Mouse (Mus musculus) spleen, postnatal 4 days (tissue): ENCODE results near the gene Prdx2.

ENCODE experiments used
- DNase-seq, 2 experiments: peaks; one replicate each; pipeline ENCODE4 v3.0.0; 2022; ENCODE audit warnings: low spot score in 2 of 2

Prdx2 gene

DNA sequence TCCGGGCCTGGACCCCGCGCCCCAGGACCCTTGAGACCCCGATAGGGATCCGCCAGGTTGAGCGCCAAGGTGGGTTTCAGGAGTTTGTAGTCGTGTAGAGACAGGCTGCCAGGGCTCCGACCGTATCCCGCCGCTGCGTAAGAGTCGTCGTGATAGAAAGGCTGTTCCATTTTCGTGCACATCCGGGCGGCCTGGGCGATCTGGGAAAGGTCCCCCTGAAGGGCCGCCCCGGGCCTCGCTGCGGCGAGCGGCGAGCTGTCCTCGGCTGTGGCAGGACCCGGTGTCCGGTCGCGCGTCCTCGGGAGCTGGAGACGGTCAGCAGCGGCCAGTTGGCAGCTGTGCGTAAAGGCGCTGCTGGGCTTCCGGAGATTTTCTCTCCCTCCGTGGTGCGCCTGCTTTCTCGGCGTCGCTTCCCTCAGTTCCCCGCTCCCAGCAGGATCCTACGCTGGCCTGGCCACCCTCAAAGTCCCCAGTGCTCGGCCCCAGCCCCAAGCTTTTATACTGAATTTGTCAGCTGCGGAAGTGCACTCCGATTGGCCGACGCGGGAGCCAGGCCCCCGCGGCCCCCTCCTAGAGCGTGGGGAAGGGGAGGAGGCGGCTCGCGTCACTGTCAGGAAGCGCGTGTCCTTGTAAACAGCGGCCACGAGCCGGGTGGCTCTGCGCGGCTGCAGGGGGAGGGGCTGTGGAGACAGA, 9.0 kb downstream of the Prdx2 start, which contains the start of gene Junb:
Gene Junb, minus strand, starts transcription at position 471 of the 693 bp plus-strand sequence.
- peak; percentile 86 to 94 for DNase-seq

DNA sequence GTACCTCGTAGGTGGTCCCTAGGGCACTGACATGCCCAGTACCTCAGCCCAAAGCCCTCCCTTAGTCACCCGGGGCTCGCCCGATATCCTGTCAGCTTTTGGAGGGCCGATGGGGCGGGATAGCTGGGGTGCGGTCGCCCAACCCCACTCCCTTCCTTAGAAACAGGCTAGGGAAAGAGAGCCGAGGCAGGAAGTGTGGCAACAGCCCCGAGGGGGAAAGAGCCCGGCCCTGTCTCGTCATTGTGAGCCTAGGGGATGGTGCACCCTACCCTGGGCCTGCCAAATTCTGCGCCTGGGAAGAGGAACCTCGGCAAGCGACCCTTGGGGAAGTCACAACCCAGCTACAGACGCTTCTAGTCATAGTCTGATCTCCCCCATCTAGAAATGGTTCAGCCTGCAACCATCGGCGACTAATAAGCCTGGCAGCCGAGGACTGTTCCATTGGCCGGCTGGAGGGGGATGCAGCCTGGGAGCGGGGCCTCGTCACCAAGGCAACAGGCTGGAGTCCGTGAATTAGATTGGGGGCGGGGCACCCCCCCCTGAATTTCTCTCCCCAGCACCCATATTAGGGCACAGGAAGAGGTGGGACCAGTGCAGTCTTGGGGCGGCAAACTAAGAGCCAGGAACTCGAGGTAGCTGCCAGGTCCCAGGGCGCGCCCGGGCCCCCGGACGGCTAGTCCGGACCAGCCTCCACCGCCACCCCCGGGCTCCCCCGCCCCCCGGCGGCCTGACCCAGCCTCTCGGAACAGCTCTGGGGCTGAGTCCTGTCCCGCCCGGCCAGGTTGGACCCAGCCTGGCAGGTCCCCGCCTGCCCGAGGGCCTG, 10.4 kb downstream of the Prdx2 start:
- DNase-seq = peak; percentile 92 to 93

DNA sequence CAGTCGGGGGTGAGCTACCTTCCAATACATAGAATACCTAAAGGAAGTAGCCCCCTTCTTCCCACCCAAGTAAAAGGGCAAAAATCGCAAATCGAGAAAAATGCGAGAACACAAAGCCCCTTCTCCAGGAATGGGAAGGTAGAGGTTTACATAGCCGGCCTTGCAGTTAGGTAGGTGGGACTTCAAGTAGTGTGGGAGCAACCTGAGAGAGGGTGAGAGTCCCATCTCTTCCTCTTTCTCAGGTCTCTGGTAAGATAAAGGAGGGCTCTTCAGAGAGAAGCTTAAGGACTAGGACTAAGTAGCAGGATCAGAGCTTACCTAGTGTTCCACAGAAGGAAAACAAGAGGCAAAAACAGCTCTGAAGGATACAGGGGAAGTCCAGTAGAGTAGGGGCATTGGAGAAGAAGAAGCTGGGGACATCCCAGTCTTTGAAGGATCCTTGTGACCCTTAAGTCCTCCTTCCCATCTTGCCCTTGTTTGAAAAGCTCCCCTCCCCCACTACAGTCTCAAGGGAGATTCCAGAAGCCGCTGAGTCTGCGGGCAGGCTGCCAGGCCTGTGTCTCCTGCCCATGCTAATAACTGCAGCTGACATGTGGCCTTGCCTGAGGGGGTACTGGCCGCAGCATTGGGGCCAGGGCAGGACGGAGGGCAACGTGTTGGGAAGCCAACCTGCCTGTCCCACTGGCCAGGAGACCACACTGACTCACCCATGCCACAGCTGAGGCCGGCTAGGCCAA, 11.4 kb downstream of the Prdx2 start:
- peak; percentile 65 to 79 for DNase-seq

DNA sequence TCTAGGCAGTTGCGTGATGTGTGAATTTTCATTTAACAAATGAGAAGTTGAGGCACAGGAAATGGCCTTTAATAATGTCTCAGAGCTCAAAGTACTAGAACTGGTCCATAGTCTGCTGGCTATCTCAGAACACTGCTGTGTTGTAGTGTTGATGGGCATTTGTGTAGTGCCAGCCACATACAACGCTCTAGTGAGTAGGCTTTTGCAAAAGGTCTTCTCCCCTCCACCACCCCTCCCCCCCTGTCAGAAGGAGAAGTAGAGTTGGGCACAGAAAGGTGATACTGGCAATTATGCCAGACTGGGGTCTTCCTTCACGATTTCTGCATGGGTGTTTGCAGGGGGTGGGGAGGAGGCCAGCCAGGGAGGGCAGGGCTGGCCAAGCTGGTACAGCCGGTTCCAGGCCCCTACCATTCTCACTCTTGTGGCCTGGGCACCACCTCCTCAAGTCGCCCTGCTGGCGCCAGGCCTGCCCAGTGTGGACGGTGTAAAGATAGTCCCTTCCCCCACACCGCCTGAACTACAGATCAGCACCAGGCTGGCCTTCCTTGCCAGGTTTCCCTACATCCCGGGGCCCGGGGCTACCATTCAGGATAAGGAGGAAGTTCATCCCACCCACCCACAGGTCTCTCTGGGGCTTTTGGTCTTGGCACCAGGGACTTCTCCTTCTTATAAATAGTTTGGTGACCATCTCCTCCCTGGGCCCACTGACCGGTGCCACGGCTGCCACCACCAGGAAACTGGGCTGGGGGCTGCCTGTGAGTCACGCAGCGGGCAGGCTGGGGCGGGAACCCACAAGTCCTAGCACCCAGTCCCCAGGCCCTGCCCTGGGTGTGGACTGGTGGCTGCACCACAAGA, 12.5 kb downstream of the Prdx2 start:
- peak in 1 of 2 experiments; percentile 64 for DNase-seq

DNA sequence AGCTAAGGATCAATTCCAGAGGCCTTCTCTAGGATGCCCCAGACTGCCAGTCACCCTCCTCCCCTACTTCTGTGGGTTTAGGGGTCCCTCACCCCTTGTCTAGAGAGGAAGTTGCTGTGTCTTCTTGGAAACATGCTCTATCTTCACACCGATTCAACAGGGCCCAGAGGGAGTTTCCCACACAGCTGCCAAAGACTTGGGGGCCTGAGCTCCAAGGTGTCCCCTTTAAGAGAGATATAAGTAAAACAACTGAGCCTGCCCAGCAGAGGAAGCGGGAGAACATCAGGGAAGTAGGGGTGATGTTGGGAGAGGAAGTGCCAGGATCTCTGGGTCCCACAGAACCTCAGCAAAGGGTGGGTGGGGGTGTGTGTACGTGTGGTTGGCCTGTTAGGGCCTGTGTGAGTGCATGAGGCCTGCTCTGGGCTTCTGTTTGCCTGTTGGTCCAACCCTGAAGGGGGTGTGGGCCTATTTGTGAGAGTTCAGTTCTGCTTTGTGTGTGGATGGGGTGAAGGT, 13.2 kb downstream of the Prdx2 start:
- peak; percentile 28 to 63 for DNase-seq

DNA sequence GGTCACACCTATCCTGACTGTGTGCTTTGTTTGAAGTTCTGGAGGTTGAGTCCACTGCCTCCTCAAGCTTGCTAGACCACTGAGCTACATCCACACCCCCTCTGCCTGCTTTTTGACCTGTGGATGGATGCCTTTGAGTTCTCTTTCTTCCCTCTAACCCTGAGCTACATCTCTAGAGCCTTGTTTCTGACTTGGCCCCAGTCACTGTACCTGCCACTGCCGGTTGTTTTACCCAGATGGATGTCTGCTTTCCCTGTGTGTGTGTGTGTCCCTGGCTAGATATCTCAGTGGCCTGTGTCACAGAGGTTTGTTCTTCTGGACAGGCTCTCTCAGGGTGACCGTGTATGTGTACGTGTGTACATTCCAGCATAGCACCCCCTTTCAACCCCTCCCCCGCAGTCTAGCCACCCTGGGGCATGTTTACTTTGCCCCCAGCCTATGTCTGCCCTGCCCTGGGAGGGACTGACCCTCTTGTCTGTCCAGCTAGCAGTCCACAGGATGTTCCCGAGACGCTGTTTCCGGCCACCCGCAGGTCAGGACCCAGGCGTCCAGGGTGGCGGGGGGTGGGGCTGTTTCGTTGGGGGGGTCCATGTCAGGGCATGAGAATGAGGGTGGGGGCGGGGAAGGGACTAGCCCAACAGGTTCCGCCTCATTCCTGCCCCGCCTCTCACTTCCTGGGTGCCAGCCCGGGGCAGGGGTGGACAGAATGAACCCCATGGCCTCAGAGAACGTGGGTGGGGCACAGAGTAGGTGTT, 15.1 kb downstream of the Prdx2 start:
- DNase-seq = peak in 1 of 2 experiments; percentile 66

DNA sequence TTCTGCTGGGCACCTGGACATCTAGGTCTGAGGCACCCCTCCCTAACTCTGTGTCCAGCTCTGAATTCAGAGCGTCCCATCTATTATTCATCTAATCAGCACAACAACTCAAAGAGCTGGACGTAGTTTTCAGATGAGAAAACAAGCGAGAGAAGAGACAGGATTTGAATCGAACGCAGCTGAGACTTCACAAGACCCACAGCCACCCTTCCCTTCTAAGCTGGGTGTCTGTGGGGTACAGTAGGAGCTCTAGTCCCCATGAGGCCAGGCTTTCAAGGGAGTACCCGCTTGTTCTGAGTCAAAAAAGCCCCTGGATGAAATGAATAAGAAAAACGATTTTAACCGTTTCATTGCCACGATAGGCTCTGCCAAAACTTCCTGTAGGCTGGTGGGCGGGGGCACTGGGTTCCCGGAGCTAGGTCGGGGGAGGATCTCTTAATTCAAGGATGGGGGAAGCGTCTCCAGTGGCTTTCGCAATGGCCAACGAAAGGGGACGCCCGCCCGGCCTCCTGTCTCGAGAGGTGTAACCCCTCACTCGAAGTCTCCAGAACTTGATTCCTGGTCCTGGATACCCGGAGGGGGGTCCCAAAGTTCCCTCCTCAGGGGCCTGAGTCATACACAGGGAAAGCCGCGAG, 15.8 kb downstream of the Prdx2 start:
- DNase-seq = peak in 1 of 2 experiments; percentile 50

DNA sequence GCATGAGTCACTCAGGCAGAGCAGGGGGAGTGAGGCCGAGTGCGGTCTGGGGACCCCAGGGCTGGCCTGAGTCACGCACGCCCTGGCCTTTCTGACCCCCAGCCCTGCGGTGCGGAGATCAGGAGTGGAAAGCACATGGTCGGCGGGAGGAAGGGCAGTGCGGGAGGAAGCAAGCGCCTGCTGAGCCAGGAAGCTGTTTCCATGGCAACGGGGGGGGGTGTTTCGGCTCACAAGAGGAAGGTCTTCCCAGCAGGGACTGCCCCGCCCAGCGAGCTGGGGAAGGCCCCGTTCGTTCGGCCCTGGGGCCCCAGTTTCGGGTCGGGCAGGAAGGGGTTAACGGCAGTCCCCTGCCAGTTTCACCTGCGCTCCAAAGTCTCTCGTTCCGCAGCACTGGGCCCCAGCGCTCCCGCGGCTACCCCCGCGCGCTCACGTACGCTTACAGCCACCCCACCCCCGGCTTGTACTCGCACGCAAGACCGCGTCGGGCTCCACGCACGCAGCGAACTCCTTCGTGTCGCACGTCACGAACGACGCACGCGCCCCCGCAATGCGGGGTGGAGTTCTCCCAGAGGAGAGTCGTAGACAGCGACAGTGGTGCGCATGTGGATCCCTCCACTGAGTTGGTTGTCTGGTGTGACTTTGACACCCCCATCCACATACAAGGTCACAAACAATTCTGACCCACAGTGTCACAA, 16.4 kb downstream of the Prdx2 start:
- peak; percentile 88 to 94 for DNase-seq

DNA sequence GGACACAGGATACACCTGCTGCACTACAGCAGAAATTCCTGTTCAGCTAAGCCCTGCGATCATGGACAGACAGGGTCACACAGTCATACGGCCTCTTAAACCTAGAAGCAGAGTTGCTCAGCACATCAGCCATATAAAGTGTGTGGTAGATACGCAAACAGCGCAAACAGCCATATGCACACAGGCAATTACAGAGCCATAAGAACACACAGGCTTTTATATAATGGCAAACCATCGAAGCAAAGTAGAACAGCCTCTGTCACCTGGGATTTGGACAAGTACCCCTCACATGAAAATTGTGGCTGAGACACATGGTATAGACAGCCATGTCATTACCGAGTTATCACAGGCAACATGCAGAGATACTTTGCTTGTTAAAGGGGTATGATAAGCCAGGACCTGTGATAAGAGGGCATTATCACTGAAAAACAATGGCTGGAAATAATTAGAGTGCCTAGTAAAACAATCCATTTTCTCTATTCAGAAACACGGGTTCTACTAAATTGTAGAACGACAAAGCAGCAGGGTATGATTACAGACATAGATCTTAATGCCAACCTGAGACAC, 17.1 kb downstream of the Prdx2 start:
- DNase-seq = no peak

DNA sequence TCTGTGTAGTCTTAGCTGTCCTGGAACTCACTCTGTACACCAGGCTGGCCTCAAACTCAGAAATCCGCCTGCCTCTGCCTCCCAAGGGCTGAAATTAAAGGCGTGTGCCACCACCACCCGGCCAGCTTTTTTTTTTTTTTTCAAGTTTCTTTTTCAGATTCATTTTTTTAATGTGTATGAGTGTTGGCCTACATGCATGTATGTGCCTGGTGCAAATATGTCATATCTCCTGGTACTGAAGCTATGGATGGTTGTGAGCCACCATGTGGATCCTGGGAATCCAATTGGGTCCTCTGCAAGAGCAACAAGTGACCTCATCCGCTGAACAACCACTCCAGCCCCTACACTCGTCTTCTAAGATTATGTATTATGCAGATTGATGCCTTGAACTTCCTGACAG, 18.0 kb downstream of the Prdx2 start:
- DNase-seq = no peak

DNA sequence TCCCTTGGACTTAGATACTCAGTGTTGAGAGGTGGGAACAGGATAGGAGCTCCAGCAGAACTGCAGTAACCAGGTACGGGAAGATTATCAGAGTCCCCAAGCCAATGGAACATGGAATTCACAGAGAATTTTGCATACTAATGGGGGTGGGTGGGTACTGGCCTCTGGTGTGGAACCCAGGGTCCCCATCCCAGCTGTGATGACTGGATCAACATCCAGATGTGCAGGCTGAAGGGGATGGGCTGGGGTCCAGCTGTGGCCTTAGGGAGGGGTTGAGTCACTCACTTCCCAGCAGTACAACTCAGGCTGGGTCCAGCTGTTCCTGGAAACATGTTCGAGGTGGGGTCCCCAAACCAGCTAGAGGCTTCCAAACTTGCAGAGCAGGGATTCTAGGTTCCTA, 18.5 kb downstream of the Prdx2 start:
- peak in 1 of 2 experiments; percentile 63 for DNase-seq

DNA sequence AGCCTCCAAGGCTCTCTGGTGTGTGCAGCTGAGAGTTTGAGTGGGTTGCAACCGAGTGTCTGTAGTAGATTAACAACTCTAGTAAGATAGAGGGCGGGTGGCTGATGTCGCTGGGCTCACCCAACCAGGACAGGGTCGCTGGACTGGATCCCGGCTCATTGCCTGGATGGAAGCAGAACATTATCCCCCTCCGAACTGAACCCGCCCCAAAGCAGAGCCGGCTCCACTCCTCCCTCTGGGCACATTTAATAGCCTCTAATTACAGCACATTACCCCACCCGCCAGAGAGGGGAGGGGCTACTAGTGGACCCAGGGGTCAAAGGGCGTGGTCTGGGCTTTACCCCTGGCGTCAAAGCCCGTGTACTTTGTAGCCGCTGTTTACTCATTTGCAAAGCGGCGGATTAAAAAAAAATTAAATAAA, 19.9 kb downstream of the Prdx2 start:
- DNase-seq = peak; percentile 45 to 69

DNA sequence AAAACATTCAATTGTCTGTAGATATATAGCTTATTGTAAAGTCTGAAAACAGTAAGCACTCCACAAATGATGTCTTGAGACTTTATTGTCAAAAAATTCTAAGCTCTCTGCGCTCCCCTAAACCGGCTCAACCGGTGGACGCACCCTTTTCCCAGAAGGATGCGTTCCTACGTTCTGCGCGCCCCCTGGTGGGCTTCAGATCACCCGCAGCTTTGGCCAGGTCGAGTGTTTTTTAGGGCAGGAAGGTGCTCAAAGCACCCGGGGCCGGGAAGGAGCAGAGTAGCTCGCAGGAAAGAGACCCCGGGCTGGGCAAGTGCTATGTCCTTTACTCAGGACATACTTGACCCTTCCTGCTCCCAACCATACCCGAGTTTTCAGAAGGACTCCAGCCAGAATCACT, 20.4 kb downstream of the Prdx2 start:
- peak; percentile 95 to 98 for DNase-seq

DNA sequence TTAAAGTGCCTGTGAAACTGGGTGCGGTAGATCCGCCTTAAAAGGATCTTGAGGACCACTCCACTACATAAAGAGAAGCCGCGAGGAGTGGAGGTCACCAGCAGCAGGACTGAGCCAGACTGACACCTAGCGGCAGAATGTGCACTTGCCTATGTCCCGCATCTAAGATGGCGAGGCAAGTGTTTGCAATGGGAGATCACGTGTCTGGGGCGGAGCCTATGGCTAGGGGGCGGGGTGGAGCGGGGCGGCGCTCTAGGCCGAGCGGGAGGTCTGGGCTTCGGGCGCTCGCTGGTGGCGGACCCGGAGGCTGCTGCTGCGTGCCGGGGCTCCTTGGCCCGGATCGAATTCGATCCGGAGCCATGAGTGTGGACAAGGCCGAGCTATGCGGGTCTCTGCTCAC, 21.0 kb downstream of the Prdx2 start, which contains the start of gene Hook2:
Gene Hook2, plus strand, starts transcription at position 255 of the 400 bp plus-strand sequence.
- DNase-seq = peak; percentile 98

DNA sequence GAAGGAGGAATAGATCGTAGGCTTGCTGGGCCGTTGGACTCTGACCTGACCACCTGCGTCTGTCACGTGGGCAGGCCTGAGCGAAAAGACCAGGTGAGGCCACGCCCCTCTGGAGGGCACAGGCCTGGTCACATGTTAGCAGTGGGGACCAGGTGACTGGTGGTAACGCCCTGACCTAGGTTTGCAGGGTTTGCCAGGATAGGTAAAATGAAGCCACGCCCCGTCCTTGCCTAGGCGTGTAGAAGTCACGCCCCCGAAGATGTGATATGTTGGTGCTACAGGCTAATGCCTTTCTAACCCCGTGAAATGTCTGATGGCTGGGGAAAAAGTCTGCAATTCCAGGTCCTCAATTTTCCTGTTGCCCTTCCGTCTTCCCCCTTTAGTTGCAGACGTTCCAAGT, 21.4 kb downstream of the Prdx2 start:
- DNase-seq = peak in 1 of 2 experiments; percentile 59

DNA sequence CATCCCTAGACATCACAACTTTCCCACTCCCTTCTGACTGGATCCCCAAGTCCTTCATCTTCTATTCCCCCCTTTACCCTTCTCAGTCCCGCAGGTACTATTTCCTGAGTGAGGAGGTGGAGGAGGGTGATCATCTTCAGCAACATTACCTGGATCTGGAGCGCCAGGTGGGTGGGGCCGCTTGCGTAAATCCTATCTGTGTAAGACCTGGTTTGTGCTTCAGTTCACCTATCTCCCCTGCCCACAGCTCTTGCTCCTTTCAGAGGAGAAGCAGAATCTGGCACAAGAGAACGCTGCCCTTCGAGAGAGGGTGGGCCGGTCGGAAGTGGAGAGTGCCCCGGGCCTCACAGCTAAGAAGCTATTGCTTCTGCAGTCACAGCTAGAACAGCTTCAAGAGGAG, 25.0 kb downstream of the Prdx2 start:
- DNase-seq = peak in 1 of 2 experiments; percentile 53

DNA sequence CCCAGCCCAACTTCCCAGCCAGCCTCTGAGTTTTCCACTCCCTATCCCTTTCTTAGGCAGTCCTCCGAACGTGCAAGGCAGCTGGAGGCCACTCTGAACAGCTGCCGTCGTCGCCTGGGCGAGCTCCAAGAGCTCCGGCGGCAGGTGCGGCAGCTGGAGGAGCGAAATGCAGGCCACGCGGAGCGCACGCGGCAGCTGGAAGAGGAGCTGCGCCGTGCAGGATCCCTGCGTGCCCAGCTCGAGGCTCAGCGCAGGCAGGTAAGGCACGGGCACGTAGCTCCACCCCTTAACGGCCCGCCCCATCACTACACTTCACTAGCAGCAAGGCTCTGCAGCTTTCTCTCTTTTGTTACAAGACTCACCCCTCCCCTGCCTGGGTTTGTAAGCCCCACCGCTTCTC, 26.3 kb downstream of the Prdx2 start:
- peak in 1 of 2 experiments; percentile 62 for DNase-seq

DNA sequence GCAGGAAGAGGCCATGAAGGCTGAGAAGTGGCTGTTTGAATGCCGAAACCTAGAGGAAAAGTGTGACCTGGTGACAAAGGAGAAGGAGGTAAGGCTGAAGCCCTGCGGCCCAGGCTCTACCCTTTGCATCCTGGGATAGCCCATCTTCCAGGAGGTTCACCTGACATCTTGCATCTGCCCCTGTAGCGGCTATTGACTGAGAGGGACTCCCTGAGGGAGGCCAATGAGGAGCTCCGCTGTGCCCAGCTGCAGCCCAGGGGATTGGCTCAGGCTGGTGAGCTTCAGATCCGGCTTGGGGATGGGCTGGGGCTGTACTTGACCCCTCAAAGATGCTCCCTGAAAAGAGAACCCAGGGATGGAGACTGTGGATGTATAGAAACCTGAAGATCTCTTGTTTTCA, 27.6 kb downstream of the Prdx2 start:
- DNase-seq = peak in 1 of 2 experiments; percentile 59
